Mouse (Mus musculus): ENCODE data around the gene C1ql4.

C1ql4 gene

DNA sequence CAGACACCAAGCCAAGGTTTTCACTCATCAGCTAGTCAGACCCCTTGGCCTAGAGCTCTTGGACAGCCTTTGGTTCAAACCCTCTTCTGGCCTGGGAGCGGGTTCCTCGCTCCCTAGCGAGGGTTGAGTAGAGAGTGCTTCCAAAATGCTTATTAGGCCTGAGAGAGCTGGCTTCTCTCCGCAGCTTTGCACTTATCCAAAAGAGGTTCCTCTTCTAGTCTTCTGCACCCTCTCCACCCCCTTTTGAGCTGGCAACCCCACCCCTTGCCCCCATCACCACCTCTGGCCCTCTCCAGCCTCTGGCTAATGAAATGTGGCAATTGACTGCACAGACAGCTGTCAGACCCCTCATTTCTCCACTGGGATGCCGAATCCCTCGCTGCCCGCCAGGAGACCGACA lies 5.3 kb upstream of the C1ql4 start, which contains the start of gene Dnajc22:
Gene Dnajc22 (plus strand): TSS at position 301 of the 400 bp plus-strand sequence.
- ChIA-PET CTCF (interaction anchor here (0.5 to 3.1 kb wide), 48 partner anchors 9 to 585 kb away, joined by 3 to 23 read pairs (median 5); partner anchors contain the start of genes Troap (in 3 of the 4), Prph (in 2 of the 4) and Tuba1c (in 2 of the 4)), POLR2A (interaction anchor here (0.5 to 3.8 kb wide), 35 partner anchors 11 to 559 kb away, joined by 3 to 25 read pairs (median 4); partner anchors contain the start of genes Troap (in 3 of the 4), Prph (in 2 of the 4), Tuba1c (in 2 of the 4) and Racgap1 (in 1 of the 4))

DNA sequence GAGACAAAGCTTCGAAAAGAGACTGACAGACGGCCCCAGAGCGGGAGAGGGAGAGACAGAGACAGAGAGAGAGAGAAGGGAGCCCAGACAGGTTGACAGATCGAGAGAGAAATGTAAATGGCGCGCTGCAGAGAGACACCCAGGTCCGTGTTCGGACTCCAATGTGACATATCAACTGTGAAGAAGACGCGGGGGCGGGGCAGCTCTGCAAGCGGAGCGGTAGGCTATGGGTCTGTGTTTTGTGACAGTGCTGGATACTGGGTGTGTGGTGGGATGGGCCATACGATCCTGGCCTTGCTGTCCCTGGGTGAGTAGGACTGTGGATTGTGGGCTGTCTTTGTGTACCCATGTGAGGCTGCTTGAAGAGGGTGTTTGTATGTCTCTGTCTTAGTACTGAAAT lies 1.5 kb upstream of the C1ql4 start:
- ChIA-PET CTCF (interaction anchor here (0.6 to 4.7 kb wide), 32 partner anchors 8 to 616 kb away, joined by 3 to 49 read pairs (median 5); partner anchors contain the start of genes Troap (in 2 of the 4), Gm17349 (in 1 of the 4), Prkag1 (in 1 of the 4) and Prph (in 1 of the 4)), POLR2A (interaction anchor here in 3 of 4 experiments (0.5 to 4.7 kb wide), 19 partner anchors 10 to 1696 kb away, joined by 3 to 28 read pairs (median 5); partner anchors contain the start of genes Troap (in 3 of the 3), Tuba1c (in 2 of the 3) and Fkbp11 (in 1 of the 3))

DNA sequence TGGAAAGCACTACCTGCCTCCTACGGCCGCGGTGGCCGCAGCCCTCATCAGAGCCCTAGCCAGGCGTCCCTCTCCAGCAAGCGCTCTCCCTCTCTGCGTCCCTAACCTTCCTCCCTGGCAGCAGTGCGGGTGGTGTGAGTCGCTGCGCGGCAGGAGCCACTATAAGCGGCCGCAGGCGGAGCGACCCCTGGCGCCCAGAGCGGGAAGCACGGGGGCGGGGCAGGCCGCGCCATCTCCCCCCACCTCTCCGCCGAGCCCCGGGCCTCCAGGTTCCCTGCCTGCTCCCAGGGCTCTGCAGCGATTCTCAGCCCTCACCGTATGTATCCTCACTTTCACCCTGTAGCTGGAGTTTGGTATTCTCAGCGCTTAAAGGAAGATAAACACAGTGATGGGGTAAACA lies 675 bp upstream of the C1ql4 start:
- ChIA-PET CTCF (interaction anchor here (0.5 to 4.7 kb wide), 44 partner anchors 8 to 383 kb away, joined by 3 to 49 read pairs (median 4); partner anchors contain the start of genes Troap (in 3 of the 4), Prph (in 2 of the 4), Prkag1 (in 1 of the 4) and Tuba1c (in 1 of the 4)), POLR2A (interaction anchor here (0.7 to 4.7 kb wide), 25 partner anchors 11 to 267 kb away, joined by 3 to 28 read pairs (median 4); partner anchors contain the start of genes Troap (in 3 of the 4), Tuba1c (in 3 of the 4) and Prph (in 1 of the 4))

DNA sequence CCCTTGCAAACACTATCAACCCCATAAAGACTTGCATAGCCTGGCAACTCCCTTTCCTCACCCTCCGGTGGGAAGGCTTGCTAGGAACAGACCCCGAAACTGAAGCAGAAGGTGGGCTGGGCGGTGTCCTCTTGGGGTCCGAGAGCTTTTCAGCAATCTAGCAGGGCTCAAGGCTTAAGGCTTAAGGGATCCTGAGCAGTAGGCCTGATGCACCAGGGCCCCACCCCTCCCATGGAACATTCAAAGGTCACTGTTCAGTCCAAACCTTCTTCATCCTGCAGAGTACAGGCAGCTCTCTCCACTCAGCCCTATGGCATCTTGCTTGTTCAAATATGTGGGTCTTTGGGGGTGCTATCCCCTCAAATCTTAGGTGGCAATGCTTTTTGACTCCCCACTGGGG lies 1.6 kb downstream of the C1ql4 start:
- CTCF ChIA-PET, result interaction anchor here (0.6 to 4.7 kb wide), 12 partner anchors 11 to 179 kb away, joined by 3 to 49 read pairs (median 5); partner anchors contain the start of gene Troap (in 2 of the 4)
- POLR2A ChIA-PET, result interaction anchor here in 3 of 4 experiments (0.6 to 4.7 kb wide), 12 partner anchors 10 to 67 kb away, joined by 3 to 46 read pairs (median 6); partner anchors contain the start of genes Troap (in 3 of the 3), Tuba1c (in 2 of the 3) and Prph (in 1 of the 3)

DNA sequence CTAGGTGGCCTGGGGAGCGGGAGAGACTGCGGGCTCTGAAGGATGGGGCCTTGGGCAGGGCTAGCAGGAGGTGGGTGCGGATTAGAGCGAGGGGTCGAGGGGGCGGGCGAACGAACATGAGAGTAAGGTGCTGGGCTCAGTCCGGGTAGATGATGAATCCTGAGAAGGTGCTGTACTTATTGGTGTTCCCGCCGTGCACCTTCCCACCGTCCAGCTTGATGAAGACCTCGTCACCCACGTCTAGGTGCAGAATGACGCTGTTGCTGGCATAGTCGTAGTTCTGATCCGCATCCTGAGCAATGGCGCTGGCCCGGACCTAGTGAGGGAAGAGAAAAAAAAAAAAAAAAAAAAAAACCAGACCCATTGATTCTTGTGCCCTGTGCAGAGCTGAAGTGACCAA lies 3.0 kb downstream of the C1ql4 start:
- ChIA-PET CTCF (interaction anchor here (0.6 to 2.0 kb wide), 10 partner anchors 9 to 332 kb away, joined by 3 to 11 read pairs (median 4); partner anchors contain the start of genes Dnajc22 (in 2 of the 4) and Troap (in 1 of the 4)), POLR2A (interaction anchor here (0.6 to 4.3 kb wide), 16 partner anchors 9 to 407 kb away, joined by 3 to 46 read pairs (median 4); partner anchors contain the start of genes Troap (in 3 of the 4) and Tuba1c (in 1 of the 4))

DNA sequence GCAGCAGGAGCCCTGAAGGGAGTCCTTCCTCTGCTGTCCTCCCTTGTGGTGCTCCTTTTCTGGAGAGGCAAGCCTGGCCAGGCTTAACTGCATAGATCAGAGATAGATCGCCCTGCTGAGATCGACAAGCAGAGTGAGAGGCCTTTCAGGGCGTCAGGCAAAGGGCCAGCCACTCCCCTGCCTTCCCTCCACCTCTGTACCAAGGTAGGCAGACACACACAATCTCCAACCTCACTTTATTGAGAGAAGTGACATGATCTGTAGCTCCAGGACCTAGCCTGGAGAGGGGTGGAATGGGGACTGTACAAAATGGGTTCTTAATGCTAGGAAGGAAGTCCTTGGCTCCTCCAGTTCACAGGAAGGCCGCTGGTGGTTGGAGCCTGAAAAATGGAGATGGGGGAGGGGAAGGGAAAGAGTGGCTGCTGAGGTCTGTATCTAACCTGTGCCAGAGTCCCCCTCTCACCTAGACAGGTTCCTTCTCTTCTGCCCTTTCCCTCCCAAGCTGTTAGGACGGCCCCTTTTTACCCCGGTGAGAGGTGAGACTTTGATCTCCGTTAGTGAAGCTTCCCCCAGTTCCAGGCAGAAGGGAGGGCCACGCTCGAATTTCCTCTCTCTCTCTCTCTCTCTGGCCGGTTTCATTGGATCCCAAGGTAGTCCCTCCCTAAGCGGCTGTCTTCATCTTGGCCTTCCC lies 3.6 kb downstream of the C1ql4 start:
- ChIA-PET CTCF (interaction anchor here in 3 of 4 experiments (0.7 to 2.0 kb wide), 12 partner anchors 9 to 170 kb away, joined by 3 to 11 read pairs (median 5); partner anchors contain the start of genes Dnajc22 (in 3 of the 3) and Troap (in 2 of the 3)), POLR2A (interaction anchor here (0.6 to 4.3 kb wide), 18 partner anchors 8 to 406 kb away, joined by 3 to 46 read pairs (median 4); partner anchors contain the start of genes Troap (in 3 of the 4), Prkag1 (in 1 of the 4) and Tuba1c (in 1 of the 4))

DNA sequence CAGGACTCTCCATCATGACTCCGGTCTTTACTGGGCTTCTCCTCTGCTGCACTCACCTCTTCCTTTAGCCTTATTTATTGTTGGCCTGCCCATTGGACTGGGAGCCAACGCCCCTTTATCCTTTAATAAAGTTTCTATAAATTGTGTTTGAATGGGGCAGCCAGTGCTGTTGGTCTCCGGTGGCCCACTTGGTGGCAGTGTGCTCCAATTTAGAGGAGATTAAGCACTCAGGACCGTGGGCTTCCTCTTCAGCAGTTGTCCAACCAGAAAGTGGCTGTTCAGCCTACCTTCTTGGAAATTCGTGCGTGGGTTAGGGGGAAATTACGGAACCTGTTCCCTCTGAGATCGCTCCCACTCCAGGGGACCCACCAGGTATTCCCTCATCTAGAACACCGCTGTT lies 4.4 kb downstream of the C1ql4 start:
- ChIA-PET POLR2A (interaction anchor here in 3 of 4 experiments (0.5 to 4.3 kb wide), 9 partner anchors 7 to 285 kb away, joined by 3 to 46 read pairs (median 3); partner anchors contain the start of genes Prkag1 (in 1 of the 3), Troap (in 1 of the 3) and Tuba1c (in 1 of the 3)), CTCF (interaction anchor here in 3 of 4 experiments (0.9 to 2.0 kb wide), 10 partner anchors 9 to 32 kb away, joined by 3 to 11 read pairs (median 6); partner anchors contain the start of genes Dnajc22 (in 3 of the 3) and Troap (in 2 of the 3))

DNA sequence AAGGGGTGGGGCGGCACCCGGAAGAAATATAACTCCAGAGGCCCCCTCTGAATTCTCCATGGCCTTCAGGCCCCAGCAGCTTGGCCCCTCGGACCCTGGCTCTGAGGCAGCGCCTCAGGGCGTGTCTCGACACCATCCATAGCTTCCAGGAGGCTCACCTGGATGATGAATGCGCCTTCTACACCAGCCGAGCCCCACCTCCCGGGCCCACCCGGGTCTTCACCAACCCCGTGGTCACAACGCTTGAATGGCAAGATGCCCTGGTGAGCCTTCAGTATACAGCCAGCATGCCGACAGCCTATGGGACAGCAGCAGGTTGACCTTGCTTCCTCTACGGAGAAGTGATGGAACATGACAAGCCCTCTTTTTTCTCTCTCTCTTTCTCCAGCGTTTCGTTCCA lies 4.8 kb downstream of the C1ql4 start:
- CTCF ChIA-PET, result interaction anchor here (0.7 to 2.0 kb wide), 12 partner anchors 8 to 821 kb away, joined by 3 to 11 read pairs (median 4); partner anchors contain the start of gene Dnajc22 (in 3 of the 4)
- POLR2A ChIA-PET, result interaction anchor here in 3 of 4 experiments (0.5 to 4.3 kb wide), 10 partner anchors 7 to 252 kb away, joined by 3 to 46 read pairs (median 5); partner anchors contain the start of genes Tuba1c (in 2 of the 3), Prkag1 (in 1 of the 3) and Troap (in 1 of the 3)

DNA sequence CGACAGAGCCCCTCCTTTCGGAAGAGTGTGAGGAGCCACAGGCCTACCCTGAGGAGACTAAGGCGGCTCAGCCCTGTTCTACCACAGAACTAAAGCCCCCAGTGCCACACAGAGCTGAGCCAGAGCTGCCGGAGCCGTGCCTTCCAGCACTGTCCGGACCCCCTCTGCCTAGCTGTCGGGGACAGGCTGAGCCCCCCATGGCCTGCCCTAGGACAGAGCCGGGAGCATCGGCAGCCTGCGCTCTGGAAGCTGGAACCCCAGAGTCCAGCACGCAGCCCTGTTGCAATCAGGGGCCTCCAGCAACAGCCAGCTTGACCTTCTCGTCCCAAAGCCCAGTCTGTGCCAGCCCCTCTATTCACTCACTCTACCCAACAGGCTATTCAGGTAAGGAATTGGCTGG lies 5.3 kb downstream of the C1ql4 start:
- POLR2A ChIA-PET, result interaction anchor here in 3 of 4 experiments (0.5 to 1.8 kb wide), 8 partner anchors 10 to 52 kb away, joined by 3 to 7 read pairs (median 4); partner anchors contain the start of genes Tuba1c (in 2 of the 3) and Prph (in 1 of the 3)
- CTCF ChIA-PET, result interaction anchor here in 3 of 4 experiments (0.6 to 1.9 kb wide), 13 partner anchors 7 to 822 kb away, joined by 3 to 10 read pairs (median 3); partner anchors contain the start of genes Dnajc22 (in 1 of the 3) and Tuba1c (in 1 of the 3)

DNA sequence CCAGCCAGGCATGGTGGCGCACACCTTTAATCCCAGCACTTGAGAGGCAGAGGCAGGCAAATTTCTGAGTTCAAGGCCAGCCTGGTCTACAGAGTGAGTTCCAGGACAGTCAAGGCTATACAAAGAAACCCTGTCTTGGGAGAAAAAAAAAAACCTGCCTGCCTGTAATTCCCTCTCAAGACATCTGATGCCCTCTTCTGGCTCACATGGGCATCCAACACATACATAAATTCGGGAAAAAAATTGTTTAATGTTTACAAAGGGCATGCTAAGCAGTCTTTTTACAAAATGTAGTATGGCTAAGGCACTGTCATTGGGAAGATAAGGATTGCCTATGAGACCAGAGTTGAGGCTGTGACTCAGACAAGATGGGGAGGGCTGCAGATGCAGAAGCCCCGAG lies 7.8 kb downstream of the C1ql4 start:
- CTCF ChIA-PET, result no interaction called here
- POLR2A ChIA-PET, result no interaction called here

DNA sequence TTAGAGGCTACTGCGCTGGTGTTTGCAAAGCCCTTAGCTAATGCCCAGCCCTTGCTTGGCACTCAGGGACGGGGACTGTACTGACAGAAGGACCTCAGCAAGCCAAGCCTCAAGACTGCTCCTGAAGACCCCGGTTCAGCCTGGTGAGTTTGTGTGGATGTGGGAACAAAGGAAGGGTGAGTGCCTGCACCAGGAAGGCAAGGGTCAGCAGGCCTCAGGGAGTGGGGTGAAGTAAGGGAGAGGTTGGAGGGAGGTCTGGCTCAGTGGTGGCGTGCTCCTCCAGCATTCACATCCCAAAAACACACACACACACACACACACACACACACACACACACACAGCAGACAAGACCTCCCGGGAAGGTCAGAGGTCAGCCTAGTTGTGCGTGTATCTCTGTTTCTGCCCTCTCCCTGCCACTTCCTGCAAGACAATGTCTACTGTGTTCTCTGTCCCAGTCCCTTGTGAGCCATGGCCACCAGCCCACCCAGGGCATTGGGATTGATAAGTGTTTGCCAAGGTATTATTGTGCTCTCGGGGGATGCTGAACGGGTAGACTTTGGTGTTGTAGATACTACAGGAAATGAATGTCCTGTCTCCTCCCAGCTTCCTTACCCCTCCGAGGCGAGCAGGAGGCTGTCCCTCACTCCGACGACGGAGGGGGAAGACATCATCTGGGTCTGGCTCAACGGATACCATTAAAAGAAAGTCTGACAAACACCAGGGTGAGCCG lies 9.3 kb downstream of the C1ql4 start:
- POLR2A ChIA-PET, result interaction anchor here in 3 of 4 experiments (0.7 to 4.8 kb wide), 6 partner anchors 7 to 344 kb away, joined by 3 to 46 read pairs (median 6); partner anchors contain the start of genes C1ql4 (in 1 of the 3) and Tuba1c (in 1 of the 3)
- CTCF ChIA-PET, result interaction anchor here in 2 of 4 experiments (0.6 to 1.9 kb wide), 3 partner anchors 15 to 35 kb away, joined by 3 to 6 read pairs (median 3); partner anchors contain the start of gene Dnajc22 (in 1 of the 2)

DNA sequence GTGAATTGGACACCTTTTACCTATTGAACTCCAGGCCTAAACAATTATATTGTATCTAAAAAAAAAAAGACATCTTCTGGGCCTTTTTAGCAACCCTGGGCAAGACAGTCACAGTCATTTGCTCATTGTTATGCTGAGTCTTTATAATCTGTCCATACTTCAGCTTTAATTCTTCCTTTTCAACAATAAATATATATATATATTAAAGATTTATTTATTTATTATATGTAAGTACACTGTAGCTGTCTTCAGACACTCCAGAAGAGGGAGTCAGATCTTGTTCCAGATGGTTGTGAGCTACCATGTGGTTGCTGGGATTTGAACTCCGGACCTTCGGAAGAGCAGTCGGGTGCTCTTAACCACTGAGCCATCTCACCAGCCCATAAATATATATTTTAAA lies 11.6 kb downstream of the C1ql4 start:
- ChIA-PET CTCF (interaction anchor here (0.5 to 3.1 kb wide), 7 partner anchors 21 to 50 kb away, joined by 3 to 20 read pairs (median 9); partner anchors contain the start of gene Prph (in 1 of the 4)), POLR2A (interaction anchor here in 3 of 4 experiments (0.6 to 4.8 kb wide), 13 partner anchors 9 to 340 kb away, joined by 3 to 46 read pairs (median 8); partner anchors contain the start of genes Tuba1c (in 3 of the 3), C1ql4 (in 1 of the 3) and Dnajc22 (in 1 of the 3))

DNA sequence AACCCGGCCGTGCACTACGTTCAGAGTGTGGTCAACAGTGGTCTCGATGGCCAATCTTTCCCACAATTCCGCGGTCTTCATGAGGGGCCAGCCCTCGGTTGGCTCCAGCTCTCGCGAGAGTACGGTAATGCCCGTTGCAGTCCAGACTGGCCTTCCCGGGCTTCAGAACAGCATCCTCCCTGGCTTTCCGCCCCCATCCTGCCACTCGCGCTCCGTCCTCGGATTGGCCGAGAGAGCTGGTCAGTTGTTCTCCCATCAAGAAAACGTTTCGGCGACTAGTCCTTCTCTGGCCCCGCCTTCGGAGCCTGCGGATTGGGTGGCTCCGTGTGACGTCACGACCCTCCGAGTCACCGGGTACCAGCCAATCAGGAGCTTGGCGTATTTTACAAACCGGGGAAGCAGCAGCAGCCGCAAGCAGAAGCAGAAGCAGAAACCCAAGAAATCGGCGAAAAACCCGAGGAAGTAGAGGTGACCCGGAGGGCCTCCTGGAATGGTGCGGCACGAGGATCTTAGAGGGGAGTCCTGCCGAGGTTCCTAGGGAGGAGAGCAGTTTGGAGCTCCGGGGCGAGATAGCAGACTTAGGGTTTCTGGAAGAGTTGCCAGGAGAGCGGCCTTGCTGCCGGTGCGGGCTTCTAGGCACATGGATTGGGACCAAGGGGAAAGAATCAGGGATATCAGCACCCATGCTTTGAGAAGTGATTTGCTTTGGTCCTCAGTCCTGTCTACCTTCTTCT lies 12.8 kb downstream of the C1ql4 start:
- ChIA-PET POLR2A (interaction anchor here (0.5 to 4.8 kb wide), 69 partner anchors 9 to 347 kb away, joined by 3 to 46 read pairs (median 4); partner anchors contain the start of genes C1ql4 (in 3 of the 4), Dnajc22 (in 3 of the 4), Tuba1c (in 3 of the 4) and Prph (in 2 of the 4)), CTCF (interaction anchor here (0.5 to 3.1 kb wide), 50 partner anchors 8 to 341 kb away, joined by 3 to 36 read pairs (median 4); partner anchors contain the start of genes C1ql4 (in 3 of the 4), Dnajc22 (in 3 of the 4) and Prph (in 2 of the 4))

DNA sequence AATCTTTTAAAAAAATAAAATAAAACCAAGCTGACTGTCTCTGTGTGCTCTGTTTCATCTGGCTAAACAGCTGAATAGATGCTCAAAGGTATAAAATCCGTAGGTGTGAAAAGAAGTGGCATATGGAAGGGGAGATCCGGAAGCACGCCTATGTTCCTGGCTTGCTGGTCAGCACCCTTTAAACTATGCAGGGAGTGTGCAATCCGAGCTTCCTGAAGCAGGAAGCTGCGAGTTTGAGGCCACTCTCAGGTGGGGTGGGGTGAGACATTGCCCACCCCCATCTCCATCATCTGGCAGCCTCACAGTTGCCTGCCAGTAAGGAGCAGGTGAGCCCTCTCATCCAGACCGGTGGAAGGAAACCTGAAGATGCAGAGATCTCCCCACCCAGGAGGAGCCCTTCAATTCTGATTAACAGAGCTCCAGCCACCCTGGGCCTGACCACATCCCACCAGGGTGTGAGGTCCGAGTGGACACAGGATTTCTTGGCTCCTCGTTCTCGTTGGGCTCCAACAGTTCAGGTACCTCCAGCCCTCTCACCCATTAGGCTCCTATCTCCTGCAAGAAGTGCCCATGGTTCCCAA lies 13.5 kb downstream of the C1ql4 start, which contains the start of gene Troap:
Gene Troap (plus strand): TSS at position 557 of the 581 bp plus-strand sequence.
- ChIA-PET POLR2A (interaction anchor here (0.7 to 4.8 kb wide), 58 partner anchors 9 to 346 kb away, joined by 3 to 46 read pairs (median 5); partner anchors contain the start of genes C1ql4 (in 3 of the 4), Dnajc22 (in 3 of the 4), Tuba1c (in 3 of the 4) and Prph (in 2 of the 4)), CTCF (interaction anchor here (0.6 to 3.1 kb wide), 37 partner anchors 9 to 342 kb away, joined by 3 to 36 read pairs (median 5); partner anchors contain the start of genes C1ql4 (in 3 of the 4), Dnajc22 (in 3 of the 4) and Prph (in 2 of the 4))

DNA sequence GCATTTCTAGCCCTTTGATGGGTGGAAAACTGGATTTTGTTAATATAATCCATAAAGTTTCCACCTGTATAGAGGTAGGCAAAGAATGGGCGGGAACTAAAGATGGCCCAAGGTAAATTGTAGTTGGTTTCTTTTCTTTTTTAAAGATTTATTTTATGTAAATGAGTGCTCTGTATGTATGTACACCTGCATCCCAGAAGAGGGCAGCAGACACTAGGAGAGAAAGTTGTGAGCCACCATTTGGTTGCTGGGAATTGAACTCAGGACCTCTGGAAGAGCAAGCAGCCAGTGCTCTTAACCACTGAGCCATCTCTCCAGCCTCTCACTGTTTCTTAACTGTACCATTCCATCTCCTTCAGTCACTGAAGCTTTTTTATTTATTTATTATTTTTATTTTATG lies 15.6 kb downstream of the C1ql4 start:
- POLR2A ChIA-PET, result interaction anchor here in 2 of 4 experiments (0.6 to 1.8 kb wide), 8 partner anchors 10 to 309 kb away, joined by 3 to 7 read pairs (median 4); partner anchors contain the start of genes Dnajc22 (in 1 of the 2) and Prph (in 1 of the 2)
- CTCF ChIA-PET, result interaction anchor here (0.6 to 2.3 kb wide), 24 partner anchors 10 to 92 kb away, joined by 3 to 10 read pairs (median 4); partner anchors contain the start of genes Prph (in 2 of the 4) and Dnajc22 (in 1 of the 4)
